Mouse (Mus musculus): Measurements from ENCODE around the gene Dock10. TPM values are rescaled to one million over a fixed set of nuclear protein-coding genes. Genes with fewer than 3 reads are reported as not detected.

Dock10 gene
- polyA plus RNA-seq (2015; fragmentation: Nextera tagmentation; extraction: Ambion mirVana) = 3.5 and 5.4 TPM in 2 replicates

- Histone ChIP-seq H3K27me3 (ENCODE audit: control insufficient read depth, insufficient read depth, low read length) (no peaks in the 10 kb centered on the region; the same call in 1 of the 2 replicates), H3K4me1 (ENCODE audit: control insufficient read depth, insufficient read depth, low read length) (peaks cover 10% of the 10 kb centered on the region), H3K27ac (ENCODE audit: low read length) (no peak within 1 kb of the TSS; the same call in 1 of the 2 replicates), H3K4me2 (ENCODE audit: low read depth, low read length) (peak within 1 kb of the TSS; percentile 98), H3K9me3 (replicated peaks; ENCODE audit: control insufficient read depth, low read length) (no peaks in the 10 kb centered on the region), H3K4me3 (ENCODE audit: low read length) (peak within 1 kb of the TSS; percentile 80), H3K9ac (ENCODE audit: low read length) (peak within 1 kb of the TSS; percentile 80), H3K36me3 (ENCODE audit: control insufficient read depth, insufficient read depth) (no peaks in the 10 kb centered on the region)
- ATAC-seq (replicated peaks; ENCODE audit: extremely low read depth, insufficient read depth, low FRiP score) = peak; percentile 74
- WGBS = under 1% methylated on average over 79 of the region's 82 CpGs
Observed at GRCm38 (mm10) chr1:80757977-80758797, at the start of gene Dock10. TSS of gene Dock10 (minus strand) at chr1:80758527.

- no peak for ATAC-seq (replicated peaks; ENCODE audit: extremely low read depth, insufficient read depth, low FRiP score)
- Histone ChIP-seq H3K27me3 (ENCODE audit: control insufficient read depth, insufficient read depth, low read length) (no peaks in the 10 kb centered on the region), H3K9me3 (replicated peaks; ENCODE audit: control insufficient read depth, low read length) (no peaks in the 10 kb centered on the region), H3K4me1 (ENCODE audit: control insufficient read depth, insufficient read depth, low read length) (no peaks in the 10 kb centered on the region), H3K4me2 (ENCODE audit: low read depth, low read length) (no peak overlapping the region), H3K9ac (ENCODE audit: low read length) (no peak overlapping the region), H3K27ac (ENCODE audit: low read length) (no peak overlapping the region), H3K36me3 (ENCODE audit: control insufficient read depth, insufficient read depth) (no peaks in the 10 kb centered on the region), H3K4me3 (ENCODE audit: low read length) (no peak overlapping the region)
- 58% methylated on average over 3 of the region's 3 CpGs for WGBS
Observed at GRCm38 (mm10) chr1:80806835-80807398, 48.6 kb upstream of the Dock10 start.

DNA sequence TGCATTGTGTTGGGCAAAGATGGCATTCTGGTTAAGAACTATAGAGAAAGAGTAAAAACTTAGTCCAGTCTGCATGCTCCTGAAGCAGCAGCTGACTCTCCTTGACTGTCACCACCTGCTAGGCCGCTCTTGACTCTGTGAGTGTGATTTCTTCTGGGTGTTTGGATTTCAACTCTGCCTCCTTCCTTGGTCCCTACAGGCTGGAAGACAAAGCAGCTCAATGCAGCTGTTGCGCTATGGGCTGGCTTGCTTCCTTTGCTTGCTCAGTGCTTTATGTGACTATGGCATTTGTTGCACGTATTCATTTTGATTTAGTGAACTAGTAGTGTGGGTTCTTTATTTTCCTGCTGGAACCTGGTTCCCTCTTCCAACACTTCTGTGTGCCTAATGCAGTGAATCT lies 43.7 kb upstream of the Dock10 start:
- H3K4me2 ChIP-seq (ENCODE audit: low read depth, low read length) = no peak overlapping the region
- no peak overlapping the region for H3K9ac ChIP-seq (ENCODE audit: low read length)
- WGBS = 79% methylated on average over 3 of the region's 3 CpGs
- no peak for ATAC-seq (replicated peaks; ENCODE audit: extremely low read depth, insufficient read depth, low FRiP score)
- H3K27ac ChIP-seq (ENCODE audit: low read length) = no peak overlapping the region
- H3K4me3 ChIP-seq (ENCODE audit: low read length) = no peak overlapping the region
- no peaks in the 10 kb centered on the region for H3K4me1 ChIP-seq (ENCODE audit: control insufficient read depth, insufficient read depth, low read length)
- H3K9me3 ChIP-seq (replicated peaks; ENCODE audit: control insufficient read depth, low read length) = no peaks in the 10 kb centered on the region
- no peaks in the 10 kb centered on the region for H3K36me3 ChIP-seq (ENCODE audit: control insufficient read depth, insufficient read depth)
- H3K27me3 ChIP-seq (ENCODE audit: control insufficient read depth, insufficient read depth, low read length) = no peaks in the 10 kb centered on the region

GRCm38 (mm10) chr1:80785066-80785779 lies 26.9 kb upstream of the Dock10 start:
- Histone ChIP-seq H3K27me3 (ENCODE audit: control insufficient read depth, insufficient read depth, low read length) (no peaks in the 10 kb centered on the region), H3K9ac (ENCODE audit: low read length) (no peak overlapping the region), H3K36me3 (ENCODE audit: control insufficient read depth, insufficient read depth) (no peaks in the 10 kb centered on the region), H3K9me3 (replicated peaks; ENCODE audit: control insufficient read depth, low read length) (no peaks in the 10 kb centered on the region), H3K4me1 (ENCODE audit: control insufficient read depth, insufficient read depth, low read length) (no peaks in the 10 kb centered on the region), H3K4me3 (ENCODE audit: low read length) (no peak overlapping the region), H3K27ac (ENCODE audit: low read length) (no peak overlapping the region), H3K4me2 (ENCODE audit: low read depth, low read length) (no peak overlapping the region)
- WGBS = 67% methylated on average over 2 of the region's 2 CpGs
- no peak for ATAC-seq (replicated peaks; ENCODE audit: extremely low read depth, insufficient read depth, low FRiP score)

GRCm38 (mm10) chr1:80784155-80784554 lies 25.8 kb upstream of the Dock10 start:
- WGBS = 75% methylated on average over 3 of the region's 3 CpGs
- Histone ChIP-seq H3K9me3 (replicated peaks; ENCODE audit: control insufficient read depth, low read length) (no peaks in the 10 kb centered on the region), H3K4me2 (ENCODE audit: low read depth, low read length) (no peak overlapping the region), H3K27ac (ENCODE audit: low read length) (no peak overlapping the region), H3K9ac (ENCODE audit: low read length) (no peak overlapping the region), H3K4me3 (ENCODE audit: low read length) (no peak overlapping the region), H3K36me3 (ENCODE audit: control insufficient read depth, insufficient read depth) (no peaks in the 10 kb centered on the region), H3K27me3 (ENCODE audit: control insufficient read depth, insufficient read depth, low read length) (no peaks in the 10 kb centered on the region), H3K4me1 (ENCODE audit: control insufficient read depth, insufficient read depth, low read length) (no peaks in the 10 kb centered on the region)
- ATAC-seq (replicated peaks; ENCODE audit: extremely low read depth, insufficient read depth, low FRiP score) = no peak

GRCm38 (mm10) chr1:80765504-80765903 lies 7.2 kb upstream of the Dock10 start:
- H3K9me3 ChIP-seq (replicated peaks; ENCODE audit: control insufficient read depth, low read length) = no peaks in the 10 kb centered on the region
- no peaks in the 10 kb centered on the region for H3K4me1 ChIP-seq (ENCODE audit: control insufficient read depth, insufficient read depth, low read length)
- no peak overlapping the region for H3K4me2 ChIP-seq (ENCODE audit: low read depth, low read length)
- no peak overlapping the region for H3K9ac ChIP-seq (ENCODE audit: low read length)
- H3K4me3 ChIP-seq (ENCODE audit: low read length) = no peak overlapping the region
- 73% methylated on average over 2 of the region's 2 CpGs for WGBS
- H3K27me3 ChIP-seq (ENCODE audit: control insufficient read depth, insufficient read depth, low read length) = no peaks in the 10 kb centered on the region
- no peak for ATAC-seq (replicated peaks; ENCODE audit: extremely low read depth, insufficient read depth, low FRiP score)
- H3K27ac ChIP-seq (ENCODE audit: low read length) = no peak overlapping the region
- no peaks in the 10 kb centered on the region for H3K36me3 ChIP-seq (ENCODE audit: control insufficient read depth, insufficient read depth)

- H3K4me1 ChIP-seq (ENCODE audit: control insufficient read depth, insufficient read depth, low read length) = no peaks in the 10 kb centered on the region
- H3K27ac ChIP-seq (ENCODE audit: low read length) = no peak overlapping the region
- no peaks in the 10 kb centered on the region for H3K9me3 ChIP-seq (replicated peaks; ENCODE audit: control insufficient read depth, low read length)
- no peak overlapping the region for H3K9ac ChIP-seq (ENCODE audit: low read length)
- H3K4me3 ChIP-seq (ENCODE audit: low read length) = no peak overlapping the region
- no peaks in the 10 kb centered on the region for H3K27me3 ChIP-seq (ENCODE audit: control insufficient read depth, insufficient read depth, low read length)
- WGBS = 54% methylated on average over 4 of the region's 4 CpGs
- no peaks in the 10 kb centered on the region for H3K36me3 ChIP-seq (ENCODE audit: control insufficient read depth, insufficient read depth)
- ATAC-seq (replicated peaks; ENCODE audit: extremely low read depth, insufficient read depth, low FRiP score) = no peak
- H3K4me2 ChIP-seq (ENCODE audit: low read depth, low read length) = no peak overlapping the region
Observed at GRCm38 (mm10) chr1:80763042-80763950, 5.0 kb upstream of the Dock10 start.

DNA sequence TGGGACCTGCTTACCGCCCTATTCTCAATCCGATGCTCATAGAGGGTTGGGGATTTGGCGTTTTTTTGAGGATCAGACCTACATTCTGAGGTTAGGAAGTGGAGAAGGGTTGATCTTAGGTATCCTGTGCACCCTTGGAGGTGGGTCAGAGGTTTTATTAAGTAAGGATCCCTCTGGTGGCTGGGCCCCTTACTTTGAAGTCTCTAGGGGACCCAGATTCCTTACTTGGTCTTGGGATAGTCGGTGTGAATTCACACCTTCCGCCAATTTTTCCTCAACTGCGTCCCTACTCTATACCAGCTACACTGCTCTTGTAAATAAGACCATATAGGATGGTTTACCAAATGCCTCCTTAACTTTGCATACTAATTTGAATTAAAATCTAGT lies 464 bp upstream of the Dock10 start:
- peak; percentile 19; the same call in 1 of the 2 replicates for ATAC-seq (replicated peaks; ENCODE audit: extremely low read depth, insufficient read depth, low FRiP score)
- peak overlapping the region; percentile 80 for H3K4me3 ChIP-seq (ENCODE audit: low read length)
- H3K27me3 ChIP-seq (ENCODE audit: control insufficient read depth, insufficient read depth, low read length) = no peaks in the 10 kb centered on the region; the same call in 1 of the 2 replicates
- peak overlapping the region; percentile 80 for H3K9ac ChIP-seq (ENCODE audit: low read length)
- H3K27ac ChIP-seq (ENCODE audit: low read length) = no peak overlapping the region
- no peaks in the 10 kb centered on the region for H3K36me3 ChIP-seq (ENCODE audit: control insufficient read depth, insufficient read depth)
- peaks cover 10% of the 10 kb centered on the region for H3K4me1 ChIP-seq (ENCODE audit: control insufficient read depth, insufficient read depth, low read length)
- H3K9me3 ChIP-seq (replicated peaks; ENCODE audit: control insufficient read depth, low read length) = no peaks in the 10 kb centered on the region
- WGBS = 13% methylated on average over 6 of the region's 6 CpGs
- H3K4me2 ChIP-seq (ENCODE audit: low read depth, low read length) = peak overlapping the region; percentile 98

Data from heart, embryonic 16.5 days (tissue).